Mouse (Mus musculus) hindbrain, postnatal 0 days (tissue): ENCODE measurements at regions not wholly inside any gene's neighbourhood (a gene's known extent, or its start where the extent isn't known, plus 50 kb on each side); places are given as distances from the start of the nearest gene placed in this dataset.

Experiments
- ATAC-seq: fragments of 200-750 bp; cut with Nextera tagmentation; 2 replicates; pipeline ENCODE4 v1.8.0; 2017; ENCODE audit warnings: mild to moderate bottlenecking, moderate TSS enrichment, moderate library complexity
- DNase-seq: peaks from one replicate; pipeline ENCODE4 v3.0.0-alpha.2; 2015; ENCODE audit warnings: low spot score
- H3K27ac ChIP-seq: fragments of 300-500 bp; sonication (generic); 2 replicates; pipeline ENCODE4 v1.5.1; 2014; ENCODE audit warnings: mild to moderate bottlenecking
- H3K27me3 ChIP-seq: fragments of 300-500 bp; sonication (generic); 2 replicates; pipeline ENCODE4 v1.6.1; 2014; ENCODE audit warnings: low read length, mixed read lengths; ENCODE audit not compliant: insufficient read depth
- H3K36me3 ChIP-seq: fragments of 300-500 bp; sonication (generic); 2 replicates; pipeline ENCODE4 v1.6.1; 2014; ENCODE audit warnings: low read length, mixed read lengths; ENCODE audit not compliant: insufficient read depth
- H3K4me1 ChIP-seq: fragments of 300-500 bp; sonication (generic); 2 replicates; pipeline ENCODE4 v1.6.1; 2014; ENCODE audit warnings: antibody characterized with exemption, low read length, mixed read lengths; ENCODE audit not compliant: insufficient read depth
- H3K4me2 ChIP-seq: fragments of 300-500 bp; sonication (generic); 2 replicates; pipeline ENCODE4 v1.6.1; 2014; ENCODE audit warnings: low read depth, mild to moderate bottlenecking, low read length, moderate library complexity, mixed read lengths
- H3K4me3 ChIP-seq: fragments of 300-500 bp; sonication (generic); 2 replicates; pipeline ENCODE4 v1.5.1; 2014; ENCODE audit warnings: low read length
- H3K9ac ChIP-seq: fragments of 300-500 bp; sonication (generic); replicated peaks from 2 replicates; pipeline ENCODE4 v1.6.1; 2014; ENCODE audit warnings: mild to moderate bottlenecking, low read length, moderate library complexity, mixed read lengths
- H3K9me3 ChIP-seq: fragments of 300-500 bp; sonication (generic); 2 replicates; pipeline ENCODE4 v1.6.1; 2016; ENCODE audit warnings: low read length, mixed read lengths
- CTCF ChIP-seq: IDR thresholded peaks from 2 replicates; pipeline ENCODE4 v1.5.1; 2016; ENCODE audit warnings: antibody characterized with exemption, control low read depth, low read depth
- WGBS: fragments of 180-500 bp; shearing (Covaris S2); extraction: QIAGEN DNeasy Blood & Tissue Kit; methylation state at CpG from one replicate; pipeline ENCODE4 v1.1.7; 2014; 5-methylcytosine and 5-hydroxymethylcytosine counted together

- Histone ChIP-seq H3K36me3 (no peaks in the 10 kb centered on the region), H3K4me2 (no peak overlapping the region), H3K9me3 (no peaks in the 10 kb centered on the region), H3K9ac (no peak overlapping the region), H3K4me3 (no peak overlapping the region), H3K4me1 (no peaks in the 10 kb centered on the region), H3K27ac (no peak overlapping the region), H3K27me3 (no peaks in the 10 kb centered on the region)
- ATAC-seq (no peak), DNase-seq (no peak)
- WGBS = 71% methylated on average over 4 of the region's 4 CpGs
- TF ChIP-seq CTCF = no peak
These were observed 230.6 kb upstream of the Adgrl2 start for GRCm38 (mm10) chr3:149220958-149221357.

DNA sequence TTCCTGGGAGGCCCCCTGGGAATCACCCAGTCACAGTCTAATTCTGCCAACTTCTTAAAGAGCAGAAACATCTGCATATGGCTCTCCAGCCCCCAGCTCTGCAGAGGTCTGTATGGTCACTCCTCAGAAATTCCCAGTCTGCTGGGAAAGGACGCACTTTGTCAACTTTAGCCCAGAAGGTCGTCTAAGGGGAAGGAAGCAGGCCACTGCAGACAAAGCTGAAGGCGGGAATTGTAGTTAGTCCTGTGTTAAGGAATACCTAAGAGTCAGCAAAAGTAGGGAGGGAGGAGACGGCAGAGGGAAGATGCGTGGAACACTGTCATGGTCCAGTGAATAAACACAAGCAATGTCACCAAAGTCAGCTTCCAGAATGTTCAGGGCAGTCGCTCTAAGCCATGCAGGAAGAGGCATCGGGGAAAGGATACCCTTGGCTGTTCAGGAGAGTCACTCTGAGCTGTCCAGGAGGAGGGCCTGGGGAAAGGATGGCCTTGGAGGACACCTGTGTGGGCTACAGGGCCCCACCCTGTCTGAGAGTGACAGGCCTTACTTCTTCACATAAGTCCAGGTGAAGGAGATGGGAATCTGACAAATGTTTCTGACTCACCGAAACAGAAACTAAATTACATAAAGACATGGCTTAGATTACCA lies 230.1 kb upstream of the Adgrl2 start:
- no peaks in the 10 kb centered on the region for H3K4me1 ChIP-seq
- ATAC-seq (no peak), DNase-seq (no peak)
- no peak overlapping the region for H3K9ac ChIP-seq
- H3K4me2 ChIP-seq = no peak overlapping the region
- H3K4me3 ChIP-seq = no peak overlapping the region
- no peak for TF ChIP-seq CTCF
- no peaks in the 10 kb centered on the region for H3K36me3 ChIP-seq
- no peak overlapping the region for H3K27ac ChIP-seq
- 49% methylated on average over 8 of the region's 8 CpGs for WGBS
- H3K9me3 ChIP-seq = no peaks in the 10 kb centered on the region
- H3K27me3 ChIP-seq = no peaks in the 10 kb centered on the region

- Histone ChIP-seq H3K27me3 (no peaks in the 10 kb centered on the region), H3K4me3 (no peak overlapping the region), H3K4me1 (no peaks in the 10 kb centered on the region), H3K9ac (no peak overlapping the region), H3K9me3 (no peaks in the 10 kb centered on the region), H3K36me3 (no peaks in the 10 kb centered on the region), H3K27ac (no peak overlapping the region), H3K4me2 (0 out of 2 replicates have a peak overlapping the region, but pooled peaks have one; percentile 2)
- 38% methylated on average over 14 of the region's 14 CpGs for WGBS
- no peak for ATAC-seq
- TF ChIP-seq CTCF = no peak
- DNase-seq = no peak
These were observed 229.3 kb upstream of the Adgrl2 start for GRCm38 (mm10) chr3:149219381-149220303.

DNA sequence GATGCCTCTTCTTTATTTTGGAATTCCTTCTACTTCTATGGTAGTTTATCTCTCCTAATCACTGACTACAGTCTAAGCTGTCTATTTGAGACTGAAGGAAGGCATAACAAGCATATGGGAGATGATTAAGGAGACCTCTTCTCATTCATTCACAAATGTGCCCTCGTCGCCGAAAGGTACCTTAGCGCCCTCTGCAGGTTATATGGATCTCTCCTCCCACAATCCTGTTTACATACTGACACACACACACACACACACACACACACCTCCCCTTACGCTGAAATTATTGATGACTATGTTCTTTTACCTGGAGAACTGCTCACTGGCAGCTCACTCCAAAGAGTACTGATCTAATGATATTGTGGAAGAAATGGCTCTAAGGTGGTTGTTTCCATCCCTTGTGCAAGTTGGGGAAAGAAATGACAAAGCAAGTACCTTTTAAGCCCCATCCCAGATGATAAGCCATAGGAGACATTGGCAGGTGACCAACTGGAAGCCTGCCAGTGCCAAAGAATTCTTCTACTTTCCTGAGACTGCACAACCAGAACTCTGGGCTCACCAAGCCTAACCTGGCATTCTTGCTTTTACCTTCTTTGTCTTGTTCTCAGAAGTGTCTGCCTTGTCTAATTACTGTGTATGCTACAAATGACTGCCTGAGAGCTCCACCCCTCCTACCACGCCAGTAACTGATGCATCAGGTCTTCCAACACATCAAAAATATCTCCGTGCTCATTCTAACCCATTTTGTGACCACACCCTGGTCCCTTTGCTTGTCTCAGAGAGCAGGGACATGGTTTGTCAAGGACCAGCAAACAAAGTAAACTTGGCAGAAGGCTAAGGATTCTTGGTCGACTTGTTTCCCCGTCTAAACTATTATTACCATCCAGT lies 227.8 kb upstream of the Adgrl2 start:
- Histone ChIP-seq H3K9me3 (no peaks in the 10 kb centered on the region), H3K4me1 (no peaks in the 10 kb centered on the region), H3K36me3 (no peaks in the 10 kb centered on the region), H3K4me3 (no peak overlapping the region), H3K4me2 (no peak overlapping the region), H3K27me3 (no peaks in the 10 kb centered on the region), H3K27ac (no peak overlapping the region), H3K9ac (no peak overlapping the region)
- WGBS = 90% methylated on average over 9 of the region's 9 CpGs
- ATAC-seq (no peak), DNase-seq (no peak)
- peak; percentile 29; the same call in 1 of the 2 replicates for TF ChIP-seq CTCF

DNA sequence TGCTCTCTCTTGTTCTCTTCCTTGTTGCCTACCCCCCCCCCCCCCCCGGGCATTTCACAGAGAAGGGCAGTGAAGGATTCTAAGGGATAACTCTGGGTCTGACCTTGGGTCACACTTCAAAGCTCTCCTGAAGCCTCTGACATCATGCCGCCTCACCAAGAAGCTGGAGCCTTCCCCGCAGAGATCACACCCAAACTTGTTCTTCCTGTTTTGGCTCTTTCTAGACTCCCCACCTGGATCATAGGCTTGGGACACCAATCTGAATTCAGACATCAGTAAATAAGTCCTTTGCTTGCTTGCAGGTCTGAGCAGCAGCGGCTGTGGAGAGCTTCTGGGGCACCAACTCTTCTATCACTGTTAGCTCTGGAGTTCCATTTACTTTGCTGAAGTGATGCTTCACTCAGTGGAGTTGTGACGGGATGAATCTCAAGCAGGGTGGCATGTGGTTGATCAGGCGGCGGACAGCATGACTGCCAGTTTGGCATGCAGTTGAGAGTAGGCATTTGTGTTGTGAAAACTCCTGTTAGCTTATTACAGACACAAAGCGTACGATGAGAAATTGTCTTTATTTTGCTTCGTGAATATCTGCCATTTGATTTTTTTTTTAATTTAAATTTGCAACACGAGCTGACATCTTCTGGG lies 226.5 kb upstream of the Adgrl2 start:
- H3K4me1 ChIP-seq = no peaks in the 10 kb centered on the region
- ATAC-seq = no peak
- TF ChIP-seq CTCF = no peak
- H3K27me3 ChIP-seq = no peaks in the 10 kb centered on the region
- no peak overlapping the region for H3K27ac ChIP-seq
- no peaks in the 10 kb centered on the region for H3K36me3 ChIP-seq
- 79% methylated on average over 11 of the region's 11 CpGs for WGBS
- no peak overlapping the region for H3K4me2 ChIP-seq
- no peak overlapping the region for H3K9ac ChIP-seq
- H3K4me3 ChIP-seq = no peak overlapping the region
- DNase-seq = no peak
- no peaks in the 10 kb centered on the region for H3K9me3 ChIP-seq

- Histone ChIP-seq H3K27me3 (no peaks in the 10 kb centered on the region), H3K9ac (no peak overlapping the region), H3K4me2 (no peak overlapping the region), H3K4me3 (no peak overlapping the region), H3K36me3 (no peaks in the 10 kb centered on the region), H3K9me3 (no peaks in the 10 kb centered on the region), H3K27ac (no peak overlapping the region), H3K4me1 (no peaks in the 10 kb centered on the region)
- DNase-seq (no peak), ATAC-seq (no peak)
- 78% methylated on average over 2 of the region's 2 CpGs for WGBS
- TF ChIP-seq CTCF = no peak
These were observed 225.3 kb upstream of the Adgrl2 start for GRCm38 (mm10) chr3:149215691-149216090.
